Mouse (Mus musculus) midbrain, embryonic 12.5 days (tissue): ENCODE measurements around the gene Etv3. TPM values are rescaled to one million over a fixed set of nuclear protein-coding genes. Genes with fewer than 3 reads are reported as not detected.
"Not testable (repeated sequence)": the region's sequence is repeated elsewhere in the genome, so short reads cannot be mapped to it uniquely, and the experiment has no call there.

Experiments used
- ATAC-seq: fragments of 200-750 bp; cut with Nextera tagmentation; 2 replicates; pipeline ENCODE4 v1.8.0; 2017; ENCODE audit warnings: low read depth, moderate TSS enrichment, moderate library complexity; ENCODE audit not compliant: low FRiP score
- H3K27ac ChIP-seq: fragments of 300-500 bp; sonication (generic); replicated peaks from 2 replicates; pipeline ENCODE4 v1.5.1; 2016; ENCODE audit warnings: mild to moderate bottlenecking
- H3K27me3 ChIP-seq: fragments of 300-500 bp; sonication (generic); 2 replicates; pipeline ENCODE4 v1.6.1; 2016; ENCODE audit warnings: mild to moderate bottlenecking
- H3K36me3 ChIP-seq: fragments of 300-500 bp; sonication (generic); 2 replicates; pipeline ENCODE4 v1.6.1; 2016
- H3K4me1 ChIP-seq: fragments of 300-500 bp; sonication (generic); 2 replicates; pipeline ENCODE4 v1.6.1; 2016
- H3K4me2 ChIP-seq: fragments of 300-500 bp; sonication (generic); replicated peaks from 2 replicates; pipeline ENCODE4 v1.6.1; 2016; ENCODE audit warnings: mild to moderate bottlenecking, moderate library complexity
- H3K4me3 ChIP-seq: fragments of 300-500 bp; sonication (generic); 2 replicates; pipeline ENCODE4 v1.5.1; 2016; ENCODE audit warnings: mild to moderate bottlenecking
- H3K9ac ChIP-seq: fragments of 300-500 bp; sonication (generic); replicated peaks from 2 replicates; pipeline ENCODE4 v1.6.1; 2016; ENCODE audit warnings: mild to moderate bottlenecking, moderate library complexity
- H3K9me3 ChIP-seq: fragments of 300-500 bp; sonication (generic); 2 replicates; pipeline ENCODE4 v1.6.1; 2016; ENCODE audit warnings: mild to moderate bottlenecking
- WGBS: fragments of 180-500 bp; shearing (Covaris S2); methylation state at CpG from one replicate; pipeline ENCODE4 v1.1.7; 2016; 5-methylcytosine and 5-hydroxymethylcytosine counted together
- polyA plus RNA-seq: library from polyadenylated mRNA; unstranded; fragments of >200 nt; fragmentation: Nextera tagmentation; extraction: Ambion mirVana; gene quantifications from 2 replicates; pipeline ENCODE4 v1.2.1, GENCODE M21; 2016

The Etv3 gene
- polyA plus RNA-seq = 13.8 and 15.4 TPM in 2 replicates

DNA sequence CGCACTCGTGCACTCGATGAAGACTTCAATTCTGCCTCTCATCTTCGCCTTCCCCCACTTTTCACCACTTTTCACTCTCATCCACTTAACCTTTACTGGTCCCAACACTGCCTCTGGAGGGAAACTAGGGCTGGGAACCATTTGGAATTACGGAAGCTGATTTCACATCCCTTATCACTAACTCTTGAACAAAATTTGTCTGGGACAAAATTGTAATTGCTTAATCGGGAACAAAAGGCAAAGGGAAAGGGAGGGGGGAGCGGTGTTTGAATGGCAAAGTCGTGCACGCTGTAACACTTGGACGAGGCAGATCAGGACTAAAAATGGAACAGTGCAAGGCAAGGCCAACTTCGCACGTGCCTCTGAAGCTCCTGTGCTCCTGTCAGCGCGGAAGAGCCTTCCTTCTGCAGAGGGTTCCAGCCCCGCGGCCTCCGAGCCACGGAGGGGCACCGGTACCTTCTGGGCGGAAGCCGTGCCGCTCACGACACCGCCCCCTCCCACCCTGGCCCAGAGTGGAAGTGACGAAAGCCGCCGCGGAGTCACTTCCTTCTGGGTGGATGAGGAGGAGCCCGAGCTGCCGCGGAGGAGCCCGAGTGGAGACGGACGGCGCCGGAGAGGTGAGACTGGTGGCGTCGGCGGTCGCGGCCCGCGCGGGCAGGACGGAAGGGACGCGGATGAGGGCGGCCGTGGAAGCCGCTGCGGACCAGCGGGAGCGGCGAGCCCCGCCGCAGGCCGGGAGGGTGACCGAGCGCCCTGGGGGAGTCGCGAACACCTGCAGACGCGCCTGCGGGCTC is at the start of gene Etv3:
Gene Etv3, plus strand, starts transcription at position 365 of the 794 bp plus-strand sequence.
- Histone ChIP-seq H3K4me3 (peak within 1 kb of the TSS; percentile 86), H3K27me3 (0 out of 2 replicates have a peak, but pooled peaks cover 3% of the 10 kb centered on the region), H3K4me1 (peaks cover 13% of the 10 kb centered on the region), H3K36me3 (peaks cover 29% of the 10 kb centered on the region), H3K4me2 (peak within 1 kb of the TSS; percentile 87), H3K9ac (peak within 1 kb of the TSS; percentile 97), H3K9me3 (no peaks in the 10 kb centered on the region), H3K27ac (peak within 1 kb of the TSS; percentile 73)
- WGBS = 5% methylated on average over 62 of the region's 64 CpGs
- peak; percentile 98 for ATAC-seq

DNA sequence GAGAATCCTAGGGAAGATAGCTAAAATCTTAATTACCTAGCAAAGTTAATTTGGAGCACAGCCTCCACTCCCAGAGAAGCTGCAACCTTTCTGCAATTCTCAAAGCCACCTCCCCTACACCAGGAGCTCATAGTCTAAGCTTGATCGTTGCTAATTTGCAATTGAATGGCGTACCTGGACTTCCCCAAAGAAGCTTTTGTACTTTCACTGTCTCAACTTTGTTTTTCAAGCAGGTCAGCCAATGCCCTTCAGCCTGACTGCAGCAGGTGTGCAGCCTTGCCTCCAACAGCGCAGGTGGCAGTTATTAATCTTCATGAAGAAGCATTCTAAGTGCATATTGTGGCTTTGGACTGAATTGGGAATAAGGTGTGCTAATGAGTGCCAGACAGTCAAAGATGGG is 47.3 kb upstream of the Etv3 start:
- 84% methylated on average over 3 of the region's 3 CpGs for WGBS
- not testable (repeated sequence) for ATAC-seq, H3K4me1 ChIP-seq, H3K27me3 ChIP-seq, H3K9ac ChIP-seq, H3K4me3 ChIP-seq, H3K27ac ChIP-seq, H3K4me2 ChIP-seq, H3K36me3 ChIP-seq, H3K9me3 ChIP-seq

DNA sequence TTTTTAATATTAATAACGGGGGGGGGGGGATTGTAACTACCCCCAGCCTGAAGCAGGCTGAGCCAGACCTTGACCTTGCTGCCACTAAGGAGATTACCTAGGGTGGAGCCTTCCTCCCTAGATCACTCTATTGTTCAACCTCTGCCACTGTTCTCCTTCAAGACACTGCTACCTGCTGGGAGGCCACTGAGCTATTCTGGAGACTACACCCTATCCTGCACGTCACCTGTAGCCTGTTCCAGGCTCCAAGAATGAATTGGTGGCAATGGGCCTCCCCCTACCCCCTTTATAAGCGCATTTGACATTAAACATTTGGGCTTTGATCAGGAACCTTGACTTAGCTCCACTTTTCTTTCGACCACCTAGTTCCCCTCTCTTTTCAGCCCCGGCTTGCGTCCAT is 46.6 kb upstream of the Etv3 start:
- not testable (repeated sequence) for H3K27ac ChIP-seq, ATAC-seq, H3K9ac ChIP-seq, H3K4me1 ChIP-seq, H3K27me3 ChIP-seq, H3K9me3 ChIP-seq, H3K36me3 ChIP-seq, H3K4me3 ChIP-seq, H3K4me2 ChIP-seq
- WGBS = 81% methylated on average over 6 of the region's 6 CpGs

DNA sequence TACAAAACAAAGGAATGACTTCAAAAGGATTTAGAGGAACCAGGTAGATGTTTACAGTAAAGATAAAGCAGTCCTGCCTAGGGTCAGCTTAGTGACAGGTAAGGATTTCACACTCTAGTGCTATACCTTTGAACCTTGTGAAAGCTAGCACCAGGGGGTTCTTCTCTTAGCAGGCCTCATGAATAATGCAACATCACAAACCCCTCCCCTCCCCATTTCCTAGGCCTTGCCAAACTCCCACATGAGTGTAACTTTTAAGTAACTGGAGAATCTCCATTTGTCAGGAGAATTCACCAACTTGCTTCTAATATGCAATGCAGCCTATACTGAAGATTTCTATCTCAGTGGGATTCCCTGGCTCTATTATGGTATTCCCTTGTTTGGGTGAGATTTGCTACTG is 46.0 kb upstream of the Etv3 start:
- not testable (repeated sequence) for H3K9ac ChIP-seq, H3K4me1 ChIP-seq, H3K27me3 ChIP-seq, H3K4me3 ChIP-seq, H3K36me3 ChIP-seq, H3K4me2 ChIP-seq, H3K9me3 ChIP-seq, H3K27ac ChIP-seq, ATAC-seq

- H3K4me2 ChIP-seq = no peak overlapping the region
- no peaks in the 10 kb centered on the region for H3K27me3 ChIP-seq
- no peaks in the 10 kb centered on the region for H3K4me1 ChIP-seq
- 88% methylated on average over 4 of the region's 4 CpGs for WGBS
- H3K27ac ChIP-seq = no peak overlapping the region
- no peaks in the 10 kb centered on the region for H3K9me3 ChIP-seq
- no peak overlapping the region for H3K9ac ChIP-seq
- no peaks in the 10 kb centered on the region for H3K36me3 ChIP-seq
- no peak for ATAC-seq
- no peak overlapping the region for H3K4me3 ChIP-seq
Observed at GRCm38 (mm10) chr3:87487392-87487791, 37.8 kb upstream of the Etv3 start.

DNA sequence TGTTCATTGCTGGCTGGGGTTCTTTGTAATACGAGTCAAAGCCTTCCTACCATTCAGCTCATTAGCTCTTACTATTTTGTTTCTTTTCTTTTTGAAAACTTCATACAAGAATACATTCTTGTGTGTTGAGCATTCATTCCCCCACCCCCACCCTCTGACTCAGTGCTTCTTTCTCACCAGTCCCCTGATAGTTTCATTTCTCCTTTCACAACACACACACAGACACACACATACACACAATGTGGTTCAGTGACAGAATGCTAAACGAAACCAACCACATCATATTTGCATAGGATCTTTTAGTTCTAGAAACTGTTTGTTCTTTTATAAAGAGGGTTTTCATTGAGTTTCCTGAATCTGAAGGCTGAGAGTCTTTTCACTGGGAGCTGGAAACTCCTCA is 37.3 kb upstream of the Etv3 start:
- no peak for ATAC-seq
- no peaks in the 10 kb centered on the region for H3K27me3 ChIP-seq
- H3K27ac ChIP-seq = no peak overlapping the region
- H3K4me3 ChIP-seq = no peak overlapping the region
- no peaks in the 10 kb centered on the region for H3K36me3 ChIP-seq
- no peak overlapping the region for H3K9ac ChIP-seq
- H3K4me2 ChIP-seq = no peak overlapping the region
- no peaks in the 10 kb centered on the region for H3K4me1 ChIP-seq
- 49% methylated on average over 2 of the region's 2 CpGs for WGBS
- H3K9me3 ChIP-seq = no peaks in the 10 kb centered on the region

DNA sequence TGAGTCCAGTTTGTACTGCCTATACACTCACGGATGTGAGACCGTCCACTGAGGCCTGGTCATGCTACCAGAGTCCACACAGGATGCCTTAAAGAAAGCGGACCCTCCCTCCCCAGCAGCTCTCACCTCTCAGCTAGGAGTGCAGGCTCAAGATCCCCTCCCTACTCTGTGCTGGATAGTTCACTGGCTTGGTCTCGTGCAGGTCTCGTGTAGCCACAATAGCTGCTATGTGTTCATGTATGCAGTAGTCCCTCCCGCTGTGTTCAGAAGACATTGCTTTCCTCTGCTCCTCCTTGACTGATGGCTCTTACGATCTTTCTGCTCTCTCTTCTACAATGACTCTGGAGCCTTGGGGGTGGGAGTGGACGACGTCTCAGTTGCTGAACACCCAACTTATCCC is 26.9 kb upstream of the Etv3 start:
- Histone ChIP-seq H3K4me1 (no peaks in the 10 kb centered on the region), H3K9me3 (no peaks in the 10 kb centered on the region), H3K36me3 (no peaks in the 10 kb centered on the region), H3K27me3 (no peaks in the 10 kb centered on the region; the same call in none of the 2 replicates), H3K27ac (no peak overlapping the region), H3K9ac (no peak overlapping the region), H3K4me3 (no peak overlapping the region), H3K4me2 (no peak overlapping the region)
- WGBS = 82% methylated on average over 9 of the region's 9 CpGs
- ATAC-seq = no peak

- 13% methylated on average over 3 of the region's 3 CpGs for WGBS
Observed at GRCm38 (mm10) chr3:87499072-87499471, 26.1 kb upstream of the Etv3 start.

DNA sequence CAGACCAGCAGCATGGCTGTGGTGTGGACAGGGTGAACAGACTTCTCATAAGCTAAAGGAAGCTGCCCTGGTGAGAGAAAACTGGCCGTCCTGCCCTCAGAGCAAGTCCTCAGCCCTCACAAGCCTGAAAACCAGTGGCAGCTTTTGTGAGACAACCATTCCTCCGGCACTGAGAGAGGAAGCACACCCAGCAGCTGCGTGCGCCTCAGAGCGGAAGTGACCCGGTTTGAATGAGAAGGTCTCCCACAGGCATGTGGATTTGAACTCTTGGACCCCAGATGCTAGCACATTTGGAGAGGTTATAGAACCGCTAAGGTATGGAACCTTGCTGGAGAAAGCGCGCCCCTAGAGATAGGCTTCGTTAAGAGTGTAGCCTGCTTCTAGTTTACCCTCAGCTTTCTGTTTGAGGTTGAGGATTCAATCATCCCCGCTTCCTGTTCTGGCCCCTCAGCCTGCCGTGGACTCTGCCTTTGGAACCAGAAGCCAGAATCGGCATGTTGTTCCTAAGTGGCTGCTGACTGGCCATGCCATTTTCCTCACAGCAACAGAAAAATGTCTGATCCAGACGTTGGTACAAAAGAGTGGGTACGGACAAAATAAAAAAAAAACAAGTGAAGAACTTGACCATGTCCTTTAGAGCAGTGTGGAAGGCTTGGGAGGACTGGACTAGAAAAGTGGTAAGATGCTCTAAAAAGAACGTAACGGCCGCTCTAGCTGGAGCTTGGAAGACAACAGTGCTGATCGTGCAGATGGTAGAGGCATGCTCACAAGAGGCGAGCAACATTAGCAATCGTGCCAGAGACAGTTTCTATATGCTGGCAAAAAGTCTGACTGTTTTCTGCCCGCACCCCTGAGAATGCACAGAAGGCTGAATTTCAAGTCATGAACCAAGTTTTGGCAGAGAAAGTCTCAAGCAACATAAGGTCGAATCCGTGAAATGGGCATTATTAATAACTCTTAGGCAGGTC is 24.8 kb upstream of the Etv3 start:
- no peak overlapping the region for H3K4me3 ChIP-seq
- no peaks in the 10 kb centered on the region for H3K9me3 ChIP-seq
- no peaks in the 10 kb centered on the region for H3K36me3 ChIP-seq
- H3K9ac ChIP-seq = no peak overlapping the region
- no peak overlapping the region for H3K27ac ChIP-seq
- 87% methylated on average over 24 of the region's 24 CpGs for WGBS
- peaks cover 6% of the 10 kb centered on the region for H3K27me3 ChIP-seq
- no peak overlapping the region for H3K4me2 ChIP-seq
- ATAC-seq = no peak
- H3K4me1 ChIP-seq = no peaks in the 10 kb centered on the region

More at GRCm38 (mm10) chr3:87499072-87499471, 26.1 kb upstream of the Etv3 start:
- no peaks in the 10 kb centered on the region for H3K4me1 ChIP-seq
- H3K4me2 ChIP-seq = no peak overlapping the region
- H3K36me3 ChIP-seq = no peaks in the 10 kb centered on the region
- H3K9ac ChIP-seq = no peak overlapping the region
- H3K27me3 ChIP-seq = peaks cover 5% of the 10 kb centered on the region
- no peak overlapping the region for H3K4me3 ChIP-seq
- H3K9me3 ChIP-seq = no peaks in the 10 kb centered on the region
- H3K27ac ChIP-seq = no peak overlapping the region
- ATAC-seq = no peak

GRCm38 (mm10) chr3:87501151-87501550 is 24.1 kb upstream of the Etv3 start:
- Histone ChIP-seq H3K4me2 (no peak overlapping the region), H3K9me3 (no peaks in the 10 kb centered on the region), H3K4me1 (no peaks in the 10 kb centered on the region), H3K27me3 (peaks cover 6% of the 10 kb centered on the region), H3K9ac (no peak overlapping the region), H3K36me3 (no peaks in the 10 kb centered on the region), H3K4me3 (no peak overlapping the region), H3K27ac (no peak overlapping the region)
- 49% methylated on average over 8 of the region's 8 CpGs for WGBS
- no peak for ATAC-seq

GRCm38 (mm10) chr3:87502771-87503170 is 22.4 kb upstream of the Etv3 start:
- H3K4me1 ChIP-seq = no peaks in the 10 kb centered on the region
- H3K9me3 ChIP-seq = no peaks in the 10 kb centered on the region
- H3K36me3 ChIP-seq = no peaks in the 10 kb centered on the region
- no peak overlapping the region for H3K4me3 ChIP-seq
- H3K27me3 ChIP-seq = peaks cover 6% of the 10 kb centered on the region
- no peak overlapping the region for H3K9ac ChIP-seq
- ATAC-seq = no peak
- H3K27ac ChIP-seq = no peak overlapping the region
- 90% methylated on average over 6 of the region's 6 CpGs for WGBS
- H3K4me2 ChIP-seq = no peak overlapping the region

DNA sequence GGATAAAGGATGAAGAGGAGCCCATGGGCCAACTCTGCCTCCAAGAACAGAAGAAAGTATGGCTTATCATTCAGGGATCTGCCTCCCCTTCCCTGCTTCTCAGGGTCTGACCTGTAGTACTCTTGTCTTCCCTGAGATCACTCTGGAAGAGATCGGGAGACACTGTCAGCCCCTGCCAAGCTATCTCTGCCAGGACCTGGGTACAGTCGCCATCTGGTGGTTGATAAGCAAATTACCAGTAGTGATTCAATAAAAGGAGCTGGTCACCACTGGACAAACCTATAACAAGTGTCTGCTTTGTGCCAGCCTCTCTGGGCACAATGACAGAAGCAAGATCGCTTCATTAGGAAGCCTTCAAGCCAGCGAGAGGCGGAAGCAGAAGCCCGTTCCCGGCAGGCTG is 20.9 kb upstream of the Etv3 start:
- Histone ChIP-seq H3K36me3 (no peaks in the 10 kb centered on the region), H3K27me3 (peaks cover 13% of the 10 kb centered on the region), H3K9ac (no peak overlapping the region), H3K4me2 (no peak overlapping the region), H3K27ac (no peak overlapping the region), H3K9me3 (no peaks in the 10 kb centered on the region), H3K4me1 (peaks cover 6% of the 10 kb centered on the region), H3K4me3 (no peak overlapping the region)
- no peak for ATAC-seq
- 34% methylated on average over 7 of the region's 7 CpGs for WGBS
